Comparison of ENCODE assay signal across 14 mouse cellular contexts in genomic region chr8:10174841-10175680, GRCm38 (mm10). TPM values are rescaled to one million over a fixed set of nuclear protein-coding genes. Genes with fewer than 3 reads are reported as not detected.
DNase-seq lines count a peak whose midpoint lies in the region; ATAC-seq and TF ChIP-seq lines count a peak whose summit lies in the region.
"Had no signal": no experiment of that assay in that cellular context is flagged by ENCODE, and none has a peak within 500 bp of the region (broad histone marks: within the 10 kb centered on the region; RNA-seq: fewer than 3 reads in every experiment).

No protein-coding gene starts in this region.

- H3K9me3 ChIP-seq in hindbrain, embryonic 12.5 days (replicated peaks) = no peaks in the 10 kb centered on the region
- no peaks in the 10 kb centered on the region for H3K9me3 ChIP-seq in midbrain, postnatal 0 days (ENCODE audit: low read length)
- no peaks in the 10 kb centered on the region for H3K9me3 ChIP-seq in intestine, embryonic 16.5 days (ENCODE audit: control insufficient read depth, low read length)
- H3K9me3 ChIP-seq: heart, embryonic 12.5 days had no signal

- TF ChIP-seq CTCF in midbrain, postnatal 0 days (IDR thresholded peaks at IDR 0.05) = no peak

- H3K36me3 ChIP-seq in hindbrain, embryonic 12.5 days = no peaks in the 10 kb centered on the region
- H3K36me3 ChIP-seq in midbrain, postnatal 0 days (ENCODE audit: insufficient read depth, low read length) = no peaks in the 10 kb centered on the region
- H3K36me3 ChIP-seq in intestine, embryonic 16.5 days (ENCODE audit: control insufficient read depth, insufficient read depth, low read length) = no peaks in the 10 kb centered on the region
- H3K36me3 ChIP-seq: heart, embryonic 12.5 days had no signal

- H3K4me3 ChIP-seq in hindbrain, embryonic 12.5 days = no peak overlapping the region
- H3K4me3 ChIP-seq in midbrain, postnatal 0 days (ENCODE audit: low read depth, low read length) = no peak overlapping the region
- H3K4me3 ChIP-seq in intestine, embryonic 16.5 days (ENCODE audit: low read length) = no peak overlapping the region
- H3K4me3 ChIP-seq: gastrocnemius, adult 2 months; heart, embryonic 12.5 days had no signal

- peaks cover 49% of the 10 kb centered on the region for H3K4me1 ChIP-seq in hindbrain, embryonic 12.5 days
- 0 out of 2 replicates have a peak, but pooled peaks cover 4% of the 10 kb centered on the region for H3K4me1 ChIP-seq in midbrain, postnatal 0 days (ENCODE audit: insufficient read depth, low read length)
- no peaks in the 10 kb centered on the region for H3K4me1 ChIP-seq in intestine, embryonic 16.5 days (ENCODE audit: control insufficient read depth, insufficient read depth, low read length)
- H3K4me1 ChIP-seq: heart, embryonic 12.5 days had no signal

- H3K27ac ChIP-seq in hindbrain, embryonic 12.5 days = peak overlapping the region; percentile 17; the same call in 1 of the 2 replicates
- no peak overlapping the region for H3K27ac ChIP-seq in midbrain, postnatal 0 days (ENCODE audit: low read depth, low read length)
- no peak overlapping the region for H3K27ac ChIP-seq in intestine, embryonic 16.5 days (ENCODE audit: low read length)
- H3K27ac ChIP-seq: gastrocnemius, adult 2 months; kidney, postnatal 0 days had no signal

- H3K4me2 ChIP-seq in hindbrain, embryonic 12.5 days (replicated peaks) = no peak overlapping the region
- no peak overlapping the region for H3K4me2 ChIP-seq in midbrain, postnatal 0 days (ENCODE audit: low read depth, low read length, poor library complexity, severe bottlenecking)
- no peak overlapping the region for H3K4me2 ChIP-seq in intestine, embryonic 16.5 days (ENCODE audit: low read depth, low read length)
- H3K4me2 ChIP-seq: heart, embryonic 12.5 days had no signal

- WGBS in hindbrain, embryonic 12.5 days = 79% methylated on average over 7 of the region's 7 CpGs
- 74% methylated on average over 7 of the region's 7 CpGs for WGBS in midbrain, postnatal 0 days
- 75% methylated on average over 7 of the region's 7 CpGs for WGBS in intestine, embryonic 16.5 days

- intact Hi-C loops in left cerebral cortex, postnatal 4 days (cut with DNase I) = loop anchor here (10.0 kb wide), 1 partner anchor 220 kb away; no protein-coding TSS in a partner anchor
- intact Hi-C loops in left cerebral cortex, postnatal 14 days (cut with DNase I) = no loop called here

- H3K27me3 ChIP-seq in hindbrain, embryonic 12.5 days = no peaks in the 10 kb centered on the region
- no peaks in the 10 kb centered on the region for H3K27me3 ChIP-seq in midbrain, postnatal 0 days (ENCODE audit: insufficient read depth, low read length)
- no peaks in the 10 kb centered on the region for H3K27me3 ChIP-seq in intestine, embryonic 16.5 days (replicated peaks; ENCODE audit: control insufficient read depth, insufficient read depth, low read length)
- H3K27me3 ChIP-seq: heart, embryonic 12.5 days had no signal

- no peak for ATAC-seq in hindbrain, embryonic 12.5 days (ENCODE audit: low FRiP score)
- ATAC-seq in midbrain, postnatal 0 days (ENCODE audit: low FRiP score) = peak; percentile 34; the same call in 1 of the 2 replicates
- ATAC-seq in intestine, embryonic 16.5 days = no peak

- no peak overlapping the region for H3K9ac ChIP-seq in hindbrain, embryonic 12.5 days
- no peak overlapping the region for H3K9ac ChIP-seq in midbrain, postnatal 0 days (replicated peaks; ENCODE audit: low read length, poor library complexity, severe bottlenecking)
- H3K9ac ChIP-seq in intestine, embryonic 16.5 days (ENCODE audit: low read depth, low read length) = no peak overlapping the region
- H3K9ac ChIP-seq: heart, embryonic 12.5 days had no signal

- DNase-seq in left cerebral cortex, postnatal 4 days = peak; percentile 62
- no peak for DNase-seq in left cerebral cortex, postnatal 14 days (ENCODE audit: low spot score in 2 of 2)
- DNase-seq in cerebellum, adult 8-10 months = peak; percentile 16
- DNase-seq in midbrain, postnatal 0 days (ENCODE audit: low spot score) = peak; percentile 61
- DNase-seq in layer of hippocampus, adult 8-10 months (ENCODE audit: low spot score in 2 of 2) = no peak
- no peak for DNase-seq in right cerebral cortex, postnatal 36 days (ENCODE audit: low spot score in 2 of 2)
- DNase-seq: gastrocnemius, adult 2 months; thymus, postnatal 4 days had no signal

RNA-seq across cellular contexts. Expression of gene Myo16, which starts 21.4 kb away (rescaled TPM):
- total RNA-seq in left cerebral cortex, postnatal 4 days (2021) = 100 to 1,000 TPM; 117 to 126 TPM
- total RNA-seq in left cerebral cortex, postnatal 14 days (2021) = 10 to 100 TPM; 59.3 to 64.5 TPM
- 3.7 and 4.3 TPM in 2 replicates for polyA plus RNA-seq in hindbrain, embryonic 12.5 days (2016; fragmentation: Nextera tagmentation; extraction: Ambion mirVana)
- total RNA-seq in midbrain, postnatal 0 days (2014; rRNA removed) = 59.9 and 62.6 TPM in 2 replicates
- polyA plus RNA-seq in midbrain, postnatal 0 days (2015; fragmentation: Nextera tagmentation; extraction: Ambion mirVana) = 5.8 and 7.7 TPM in 2 replicates
- 0.02 and 0.11 TPM in 2 replicates for polyA plus RNA-seq in intestine, embryonic 16.5 days (2015; fragmentation: Nextera tagmentation; extraction: Ambion mirVana)
- 10 to 100 TPM; 18.7 to 22.9 (median 20.2) TPM for total RNA-seq in layer of hippocampus, adult 8-10 months (2022)
- total RNA-seq: megakaryocyte-erythroid progenitor cell, adult 5-6 weeks; MEL had no signal

Comparison
In these comparisons a context has a peak if more than half of its experiments do, and no peak if none do; other contexts are left out.
1. DNase-seq: peak in left cerebral cortex, postnatal 4 days (single experiment), cerebellum, adult 8-10 months (single experiment) and midbrain, postnatal 0 days (single experiment); none in left cerebral cortex, postnatal 14 days (0 of 2), layer of hippocampus, adult 8-10 months (0 of 2) and right cerebral cortex, postnatal 36 days (0 of 2).